Mouse (Mus musculus) heart, adult 2 months (tissue): Measurements from ENCODE around the gene Etv5. TPM values are rescaled to one million over a fixed set of nuclear protein-coding genes. Genes with fewer than 3 reads are reported as not detected.

Experiments
- DNase-seq, 2 experiments: peaks; one replicate each; pipeline ENCODE4 v3.0.0; 2021
- H3K27ac ChIP-seq: fragments of 200-600 bp; 2 replicates; pipeline ENCODE4 v1.8.1; 2022
- H3K27me3 ChIP-seq: fragments of 200-500 bp; 2 replicates; pipeline ENCODE4 v1.6.1; 2012; ENCODE audit warnings: mild to moderate bottlenecking, low read length, inconsistent platforms, mixed read lengths; ENCODE audit not compliant: control insufficient read depth, insufficient read depth
- H3K36me3 ChIP-seq: fragments of 200-500 bp; 2 replicates; pipeline ENCODE4 v1.6.1; 2012; ENCODE audit warnings: low read length, inconsistent platforms; ENCODE audit not compliant: control insufficient read depth, insufficient read depth
- H3K4me1 ChIP-seq: fragments of 200-500 bp; 2 replicates; pipeline ENCODE4 v1.6.1; 2011; ENCODE audit warnings: low read length; ENCODE audit not compliant: control insufficient read depth, insufficient read depth
- H3K4me3 ChIP-seq: fragments of 200-600 bp; 2 replicates; pipeline ENCODE4 v1.8.1; 2022
- H3K79me2 ChIP-seq: fragments of 200-500 bp; replicated peaks from 2 replicates; pipeline ENCODE4 v1.6.1; 2012; ENCODE audit warnings: mild to moderate bottlenecking, inconsistent platforms, low read length, moderate library complexity, mixed read lengths; ENCODE audit not compliant: control insufficient read depth, insufficient read depth
- H3K9ac ChIP-seq: fragments of 200-500 bp; 2 replicates; pipeline ENCODE4 v1.6.1; 2012; ENCODE audit warnings: low read depth, mild to moderate bottlenecking, control low read depth, inconsistent platforms, low read length, mixed read lengths
- CTCF ChIP-seq: fragments of 200-600 bp; IDR thresholded peaks from 2 replicates; pipeline ENCODE4 v1.8.1; 2022; ENCODE audit warnings: antibody characterized with exemption, mild to moderate bottlenecking, moderate library complexity
- EP300 ChIP-seq: fragments of 200-500 bp; IDR thresholded peaks from 2 replicates; pipeline ENCODE4 v1.6.1; 2011; ENCODE audit warnings: low read depth, low read length, control low read depth; ENCODE audit not compliant: insufficient read depth
- POLR2A ChIP-seq: fragments of 200-500 bp; IDR thresholded peaks from 2 replicates; pipeline ENCODE4 v1.6.1; 2011; ENCODE audit warnings: mild to moderate bottlenecking, low read depth, low read length, control low read depth; ENCODE audit not compliant: insufficient read depth
- WGBS: fragments of 180-500 bp; shearing (Covaris S2); methylation state at CpG from one replicate; pipeline ENCODE4 v1.1.7; 2018; 5-methylcytosine and 5-hydroxymethylcytosine counted together
- intact Hi-C: fragments of 180-260 bp; cut with DNase I; formaldehyde crosslinking; loops from one replicate; pipeline ENCODE4 v1.15.1; 2025
- polyA plus RNA-seq: library from polyadenylated mRNA; depleted of rRNA; stranded (reverse); fragments of >200 nt; gene quantifications from 2 replicates; pipeline ENCODE4 v1.2.3, GENCODE M21; 2012
- total RNA-seq, 2 experiments: library from RNA; stranded (reverse); gene quantifications; 2 replicates each; pipeline ENCODE4 v1.2.3; 2021

The Etv5 gene
- total and polyA plus RNA-seq, 3 experiments, result 6.9 to 12.0 (median 10.0) TPM

- 81% methylated on average over 7 of the region's 7 CpGs for WGBS
- intact Hi-C loops, result no loop called here
- H3K9ac ChIP-seq, result no peak overlapping the region
Measured at GRCm38 (mm10) chr16:22426866-22427265, 12.7 kb downstream of the Etv5 start.

GRCm38 (mm10) chr16:22422256-22422655 lies 17.3 kb downstream of the Etv5 start:
- Histone ChIP-seq H3K36me3 (no peaks in the 10 kb centered on the region), H3K79me2 (no peaks in the 10 kb centered on the region), H3K4me1 (no peaks in the 10 kb centered on the region), H3K4me3 (no peak overlapping the region), H3K9ac (no peak overlapping the region), H3K27ac (no peak overlapping the region), H3K27me3 (no peaks in the 10 kb centered on the region)
- TF ChIP-seq CTCF, result no peak
- no peak for TF ChIP-seq EP300
- TF ChIP-seq POLR2A, result no peak
- intact Hi-C loops, result no loop called here
- DNase-seq, result no peak
- WGBS, result 90% methylated on average over 5 of the region's 5 CpGs

More at GRCm38 (mm10) chr16:22426866-22427265, 12.7 kb downstream of the Etv5 start:
- Histone ChIP-seq H3K4me1 (peaks cover 3% of the 10 kb centered on the region; the same call in 1 of the 2 replicates), H3K36me3 (no peaks in the 10 kb centered on the region), H3K79me2 (no peaks in the 10 kb centered on the region), H3K27me3 (no peaks in the 10 kb centered on the region), H3K4me3 (no peak overlapping the region), H3K27ac (no peak overlapping the region)
- TF ChIP-seq CTCF (no peak), POLR2A (no peak), EP300 (no peak)
- DNase-seq, result no peak

DNA sequence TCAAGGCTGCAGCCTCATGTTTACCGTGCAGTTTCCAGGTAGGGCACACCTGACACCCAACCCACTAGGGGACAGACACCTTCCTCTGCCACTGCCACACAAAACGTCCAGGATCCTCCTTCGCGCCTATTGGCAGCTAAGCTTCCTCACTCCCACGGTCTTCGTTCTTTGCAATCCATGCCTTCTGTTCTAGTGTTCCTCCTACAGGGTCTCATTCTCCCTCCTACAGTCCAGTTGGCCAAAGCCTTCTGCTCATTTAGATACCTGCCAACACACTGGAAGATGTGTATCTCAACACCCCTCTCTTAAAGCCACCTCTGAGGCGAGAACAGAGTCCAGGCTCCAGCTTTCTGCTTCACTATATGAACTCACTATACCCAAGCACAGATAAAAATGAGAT lies 21.6 kb downstream of the Etv5 start:
- Histone ChIP-seq H3K4me3 (no peak overlapping the region), H3K27ac (no peak overlapping the region), H3K4me1 (peaks cover 1% of the 10 kb centered on the region; the same call in 1 of the 2 replicates), H3K9ac (no peak overlapping the region), H3K27me3 (no peaks in the 10 kb centered on the region), H3K79me2 (no peaks in the 10 kb centered on the region), H3K36me3 (no peaks in the 10 kb centered on the region)
- no peak for TF ChIP-seq EP300
- TF ChIP-seq CTCF, result no peak
- TF ChIP-seq POLR2A, result no peak
- intact Hi-C loops, result no loop called here
- 95% methylated on average over 7 of the region's 7 CpGs for WGBS
- no peak for DNase-seq

DNA sequence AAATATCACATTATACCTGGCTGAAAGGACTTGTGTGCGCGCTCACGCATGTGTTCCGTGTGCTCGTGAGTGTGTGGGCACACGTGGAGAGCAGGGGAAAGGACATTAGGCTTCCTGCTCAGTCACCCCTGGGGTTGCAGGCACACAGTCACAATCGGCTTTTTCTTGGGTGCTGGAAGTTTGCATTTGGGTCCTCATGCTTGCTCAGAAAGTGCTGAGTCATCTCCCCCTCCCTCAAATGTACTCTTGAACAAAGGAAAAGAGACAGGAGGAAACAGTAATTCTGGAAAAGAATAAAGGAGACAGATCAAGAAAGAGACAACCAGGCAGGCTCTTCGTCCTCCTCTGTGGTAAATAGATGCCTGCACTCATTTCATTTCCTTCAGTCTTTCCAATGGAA lies 22.5 kb downstream of the Etv5 start:
- WGBS, result 83% methylated on average over 8 of the region's 8 CpGs
- no peak for DNase-seq
- TF ChIP-seq EP300, result no peak
- no peak for TF ChIP-seq POLR2A
- no peak for TF ChIP-seq CTCF
- Histone ChIP-seq H3K9ac (no peak overlapping the region), H3K79me2 (no peaks in the 10 kb centered on the region), H3K27ac (no peak overlapping the region), H3K4me3 (no peak overlapping the region), H3K36me3 (no peaks in the 10 kb centered on the region), H3K27me3 (no peaks in the 10 kb centered on the region), H3K4me1 (peaks cover 1% of the 10 kb centered on the region; the same call in 1 of the 2 replicates)
- intact Hi-C loops, result no loop called here

DNA sequence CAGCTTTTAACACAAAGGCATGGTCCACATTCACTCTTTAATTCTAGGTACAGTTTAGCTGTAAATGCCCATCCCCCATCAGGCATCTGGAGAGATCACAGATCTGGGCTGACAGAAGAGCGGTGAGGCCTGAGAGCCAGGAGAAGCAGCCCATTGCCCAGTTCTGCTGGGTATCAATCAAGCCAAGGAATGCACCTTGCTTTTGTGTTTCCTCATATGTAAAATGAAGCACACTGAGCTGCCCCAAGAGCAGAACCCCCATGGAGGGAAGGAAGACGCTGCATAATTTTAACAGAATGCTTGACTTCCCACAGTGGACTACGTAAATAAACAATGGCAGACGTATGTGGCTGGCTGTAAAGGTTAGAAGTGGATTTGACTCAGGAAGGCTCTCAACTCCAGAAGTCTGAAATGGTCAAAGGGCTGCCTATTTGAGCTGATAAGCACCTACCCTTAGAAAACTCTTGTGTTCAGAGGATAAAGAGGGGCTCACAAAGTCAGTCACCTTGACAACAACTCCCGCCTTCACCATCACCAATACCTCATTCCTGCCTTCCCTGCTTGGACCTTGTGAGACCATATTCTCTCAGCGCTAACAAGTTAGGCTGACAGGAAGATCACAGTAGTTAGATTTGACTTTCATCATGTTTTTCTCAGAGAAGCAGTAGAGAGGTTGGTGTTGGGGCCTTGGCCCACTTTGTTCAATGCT lies 23.2 kb downstream of the Etv5 start:
- no peak for TF ChIP-seq EP300
- TF ChIP-seq POLR2A, result no peak
- no peak for TF ChIP-seq CTCF
- Histone ChIP-seq H3K27me3 (no peaks in the 10 kb centered on the region), H3K36me3 (no peaks in the 10 kb centered on the region), H3K4me3 (no peak overlapping the region), H3K27ac (no peak overlapping the region), H3K79me2 (no peaks in the 10 kb centered on the region; the same call in 1 of the 2 replicates), H3K4me1 (peaks cover 1% of the 10 kb centered on the region; the same call in 1 of the 2 replicates), H3K9ac (no peak overlapping the region)
- no peak for DNase-seq
- 88% methylated on average over 6 of the region's 6 CpGs for WGBS
- intact Hi-C loops, result no loop called here

DNA sequence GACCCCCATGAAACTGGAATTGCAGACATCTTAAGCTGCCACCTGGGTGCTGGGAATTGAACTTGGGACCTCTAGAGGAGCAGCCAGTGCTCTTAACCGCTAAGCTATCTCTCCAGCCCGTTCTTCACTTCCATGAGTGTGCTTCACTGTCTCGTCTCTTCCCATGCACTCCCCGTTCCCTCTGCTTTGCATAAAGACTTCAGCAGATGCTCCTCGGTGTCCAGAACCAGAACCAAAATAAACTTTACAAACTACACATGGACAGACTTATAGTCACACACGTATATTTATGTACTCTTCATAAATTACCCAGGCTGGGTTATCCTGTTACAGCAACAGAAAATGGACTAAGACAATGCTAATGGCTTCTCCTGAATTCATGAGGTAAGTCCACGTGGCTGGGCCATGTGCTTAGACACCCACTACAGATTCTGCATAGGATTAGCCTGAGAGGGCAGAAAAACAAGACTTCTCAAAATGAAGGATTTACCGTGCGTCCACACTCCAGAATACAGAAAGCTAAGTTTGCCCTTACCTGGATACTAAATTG lies 25.2 kb downstream of the Etv5 start:
- 95% methylated on average over 9 of the region's 9 CpGs for WGBS
- H3K4me1 ChIP-seq, result peaks cover 1% of the 10 kb centered on the region; the same call in 1 of the 2 replicates
- H3K9ac ChIP-seq, result no peak overlapping the region
- TF ChIP-seq CTCF (no peak), EP300 (no peak), POLR2A (no peak)
- H3K79me2 ChIP-seq, result no peaks in the 10 kb centered on the region; the same call in 1 of the 2 replicates
- H3K27ac ChIP-seq, result no peak overlapping the region
- no peaks in the 10 kb centered on the region for H3K36me3 ChIP-seq
- H3K4me3 ChIP-seq, result no peak overlapping the region
- no peak for DNase-seq
- intact Hi-C loops, result no loop called here
- no peaks in the 10 kb centered on the region for H3K27me3 ChIP-seq
